Mouse (Mus musculus) lung, adult 2 months (tissue): ENCODE results near the gene Serpina10.

Experiments used
- CTCF ChIP-seq: fragments of 200-500 bp; IDR thresholded peaks from 2 replicates; pipeline ENCODE4 v1.5.1; 2011; ENCODE audit warnings: mild to moderate bottlenecking, low read length, control low read depth; ENCODE audit not compliant: insufficient read depth
- POLR2A ChIP-seq: fragments of 200-500 bp; IDR thresholded peaks from 2 replicates; pipeline ENCODE4 v1.6.1; 2011; ENCODE audit warnings: low read depth, mild to moderate bottlenecking, control low read depth, low read length, borderline replicate concordance; ENCODE audit errors: extremely low read depth

DNA sequence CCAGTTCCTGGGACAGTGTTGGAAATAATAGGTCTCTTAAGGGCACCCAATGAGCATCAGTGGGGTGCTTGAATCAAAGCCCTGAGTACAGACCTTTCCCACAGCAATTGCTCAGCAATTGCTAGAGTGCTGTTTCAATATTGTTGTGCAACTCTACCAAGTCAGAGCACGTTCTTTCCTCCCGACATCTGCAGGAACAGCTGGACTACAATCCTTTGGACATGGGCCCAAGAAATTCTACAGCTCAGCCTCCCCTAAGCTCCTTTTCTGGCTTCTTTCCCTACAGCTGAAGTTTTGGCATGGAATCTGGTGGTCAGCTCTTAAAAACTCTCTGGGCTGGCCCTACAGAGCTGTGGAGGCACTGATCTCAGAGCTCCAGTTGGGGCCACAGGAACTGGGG is 41.9 kb upstream of the Serpina10 start:
- no peak for TF ChIP-seq CTCF
- TF ChIP-seq POLR2A = no peak
